Mouse (Mus musculus): ENCODE measurements at regions not wholly inside any gene's neighbourhood (a gene's known extent, or its start where the extent isn't known, plus 50 kb on each side); places are given as distances from the start of the nearest gene placed in this dataset.

DNA sequence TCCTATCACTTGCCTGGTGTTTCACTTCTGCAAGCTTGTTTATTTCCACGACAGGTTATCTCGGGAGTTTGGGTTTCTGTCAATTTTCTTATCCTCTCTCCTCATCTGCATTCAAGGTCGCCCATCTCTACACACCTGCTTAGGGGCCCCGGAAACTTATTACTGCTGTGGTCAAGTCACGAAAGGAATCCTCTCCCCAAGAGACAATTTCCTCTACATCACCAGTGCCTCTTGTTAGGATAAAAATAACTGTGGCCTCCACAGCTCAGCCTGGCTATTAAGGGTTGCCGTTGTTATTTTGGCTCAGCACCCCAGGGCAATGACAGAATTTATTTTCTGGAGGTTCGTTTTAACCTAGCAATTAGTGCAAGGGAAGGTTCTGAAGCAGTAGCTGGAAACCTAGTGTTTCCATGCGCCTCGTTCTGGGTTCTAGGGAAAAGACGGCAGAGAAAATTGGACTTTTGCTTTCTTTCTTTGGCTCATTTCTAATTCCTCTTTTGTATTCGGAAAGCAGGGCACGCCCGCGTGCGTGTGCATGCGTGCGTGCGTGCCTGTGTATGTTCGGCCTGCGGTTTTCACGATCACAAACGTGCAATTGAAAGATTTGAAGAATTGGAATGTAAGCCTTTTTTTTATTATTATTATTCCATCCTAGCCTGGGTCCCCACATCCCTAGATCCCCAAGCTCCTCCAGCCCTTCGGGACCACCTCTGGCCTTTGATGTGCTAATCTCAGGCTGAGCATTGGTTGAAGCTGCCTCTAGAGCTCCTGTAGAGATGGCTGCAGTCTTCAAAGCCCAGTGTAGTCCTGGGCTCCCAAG is 147.1 kb upstream of the Jarid2 start:
- in situ Hi-C loops (cut with MboI, MseI) = no loop called here

DNA sequence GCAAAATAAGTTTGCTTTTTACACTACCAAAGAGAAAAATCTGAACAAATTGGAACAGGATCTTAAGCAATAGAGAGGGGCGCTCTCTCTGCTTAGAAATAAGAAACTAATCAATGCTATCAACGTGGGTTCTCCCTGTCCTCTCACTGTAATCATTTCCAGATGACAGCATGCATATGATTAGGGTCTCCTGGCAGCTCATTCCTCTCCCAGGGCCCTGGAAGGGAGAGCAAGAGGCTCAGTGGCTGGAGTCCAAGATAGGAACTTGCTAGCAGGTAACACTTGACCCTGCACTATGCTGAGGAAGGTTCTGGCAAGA is 146.5 kb upstream of the Jarid2 start:
- in situ Hi-C loops (cut with MboI, MseI) = no loop called here

DNA sequence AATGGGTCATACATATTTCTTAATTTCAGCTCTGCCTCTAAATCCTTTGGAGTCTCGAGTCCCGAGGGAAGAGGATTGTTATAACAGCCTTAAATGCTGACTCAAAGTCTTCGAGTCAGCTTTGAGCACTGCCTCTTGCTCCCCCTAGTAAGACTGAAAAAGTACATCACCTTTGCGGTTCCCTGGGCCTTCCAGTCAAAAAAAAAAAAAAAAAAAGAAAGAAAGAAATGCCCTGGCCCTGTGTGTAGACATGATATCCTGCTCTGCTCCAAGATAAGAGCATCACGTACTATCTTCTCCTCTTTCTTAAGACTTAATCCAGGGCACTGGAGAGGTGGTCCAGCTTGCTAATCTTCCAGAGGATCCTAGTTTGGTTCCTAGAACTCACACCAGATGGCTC is 145.7 kb upstream of the Jarid2 start:
- in situ Hi-C loops (cut with MboI, MseI) = no loop called here

DNA sequence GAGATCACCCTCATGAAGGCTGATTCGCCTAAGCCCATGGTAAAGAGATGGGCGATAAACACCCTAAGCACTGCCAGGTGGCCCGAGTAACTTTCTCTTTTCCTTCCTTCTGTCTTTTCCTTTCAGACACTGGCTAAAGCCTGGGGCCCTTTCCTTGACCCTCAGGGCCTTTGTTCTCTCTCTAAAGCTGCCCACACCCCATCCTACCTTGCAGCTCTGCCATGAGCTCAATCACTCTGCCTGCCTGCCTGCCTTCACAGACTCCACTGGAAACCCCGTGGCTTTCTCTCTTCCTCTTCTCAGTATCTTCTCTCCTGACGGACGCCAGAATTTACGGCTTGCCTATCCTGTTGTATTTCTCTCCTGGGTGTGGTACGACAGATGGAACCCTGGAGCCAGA is 145.1 kb upstream of the Jarid2 start:
- in situ Hi-C loops (cut with MboI, MseI) = no loop called here

DNA sequence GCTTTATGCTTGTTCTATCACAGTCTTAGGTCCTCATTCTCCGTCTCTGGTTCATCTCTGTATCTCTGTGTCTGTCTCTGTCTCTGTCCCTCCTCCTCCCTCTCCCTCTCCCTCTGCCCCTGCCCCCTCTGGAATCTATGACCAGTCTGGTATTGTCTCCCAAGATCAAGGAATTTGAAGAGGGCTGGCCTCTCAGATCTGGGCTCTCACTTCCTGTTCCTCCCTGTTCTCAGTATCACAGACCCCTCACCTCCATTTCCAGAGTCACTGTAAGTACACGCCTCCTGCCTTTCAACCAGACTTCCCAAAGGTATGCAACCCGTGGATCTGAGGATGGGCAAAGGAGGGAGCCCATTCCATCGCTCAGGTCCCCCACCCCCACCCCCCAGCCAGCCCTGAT is 144.7 kb upstream of the Jarid2 start:
- in situ Hi-C loops (cut with MboI, MseI) = no loop called here

DNA sequence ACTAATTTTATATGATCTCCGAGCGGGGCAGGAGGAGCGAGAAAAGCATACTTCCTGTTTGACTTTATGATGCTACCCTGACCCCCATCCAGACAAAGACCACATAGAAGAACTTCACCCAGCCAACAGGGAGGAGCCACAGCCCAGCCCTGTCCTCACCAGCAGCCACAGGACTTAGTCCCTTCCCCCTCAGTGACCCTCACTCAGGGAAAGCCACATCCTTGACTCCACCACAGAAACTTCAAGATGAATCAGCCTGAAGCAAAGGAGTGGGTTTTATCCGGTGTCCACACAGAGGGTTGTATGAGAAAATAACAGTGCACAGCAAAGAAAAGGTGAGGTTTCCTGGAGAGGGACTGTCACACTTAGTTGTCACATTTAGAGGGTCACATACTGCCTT is 141.4 kb upstream of the Jarid2 start:
- in situ Hi-C loops (cut with MboI, MseI) = no loop called here

DNA sequence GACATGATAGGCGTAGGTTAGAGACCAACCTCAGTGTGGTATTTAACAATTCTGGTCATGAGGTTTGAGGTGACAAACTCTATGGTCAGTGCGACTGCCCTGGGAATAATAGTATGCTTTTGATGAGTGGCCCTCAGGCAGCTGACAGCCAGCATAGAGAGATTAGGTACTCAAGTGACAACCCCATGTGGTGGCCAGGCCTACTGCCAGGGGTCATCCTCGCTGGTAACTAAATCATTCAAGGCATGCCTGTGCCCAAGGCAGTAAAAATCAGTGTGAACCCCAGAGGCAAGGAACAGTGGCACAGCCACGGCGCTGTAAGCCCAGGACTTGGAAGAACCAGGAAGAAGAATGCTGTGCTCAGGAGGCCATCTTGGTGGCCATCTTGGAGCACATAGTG is 134.6 kb upstream of the Jarid2 start:
- in situ Hi-C loops (cut with MboI, MseI) = no loop called here

DNA sequence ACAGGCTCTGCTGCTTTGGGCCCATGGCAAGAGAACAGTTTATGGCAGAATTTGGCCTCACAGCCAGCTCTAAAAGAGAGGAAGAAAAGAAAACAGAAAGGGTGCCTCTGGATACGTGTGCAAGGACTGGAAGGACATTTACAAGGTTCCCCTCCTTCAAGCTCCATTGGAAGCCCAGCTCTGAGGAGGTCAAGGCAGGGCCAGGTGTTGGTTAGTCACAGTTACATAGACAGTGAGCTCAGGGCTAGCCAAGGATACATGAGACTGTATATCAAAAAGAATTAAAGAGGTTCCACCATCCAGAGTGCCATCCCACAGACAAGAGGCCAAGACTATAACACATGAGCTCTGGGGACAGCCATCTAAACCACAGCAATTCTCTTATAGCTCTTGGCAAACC is 131.6 kb upstream of the Jarid2 start:
- in situ Hi-C loops (cut with MboI, MseI) = no loop called here

DNA sequence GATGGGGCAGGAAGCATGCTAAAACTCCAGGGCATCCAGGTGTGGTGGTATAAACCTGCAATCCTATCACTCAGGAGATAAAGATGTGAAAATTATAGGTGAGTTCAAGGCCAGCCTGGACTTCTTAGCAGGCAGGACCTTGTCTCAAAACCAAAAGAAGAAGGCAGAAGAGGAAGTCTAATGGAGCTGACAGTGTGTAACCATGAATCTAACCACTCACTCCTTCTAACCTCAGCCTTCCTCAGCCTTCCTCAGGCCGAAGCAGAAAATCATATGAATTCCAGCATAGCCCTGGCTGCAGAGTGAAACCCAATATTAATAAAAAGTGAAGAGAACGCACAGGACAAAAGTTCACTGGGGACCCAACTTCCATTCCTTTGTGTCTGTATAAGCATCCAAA is 128.2 kb upstream of the Jarid2 start:
- in situ Hi-C loops (cut with MboI, MseI) = no loop called here

DNA sequence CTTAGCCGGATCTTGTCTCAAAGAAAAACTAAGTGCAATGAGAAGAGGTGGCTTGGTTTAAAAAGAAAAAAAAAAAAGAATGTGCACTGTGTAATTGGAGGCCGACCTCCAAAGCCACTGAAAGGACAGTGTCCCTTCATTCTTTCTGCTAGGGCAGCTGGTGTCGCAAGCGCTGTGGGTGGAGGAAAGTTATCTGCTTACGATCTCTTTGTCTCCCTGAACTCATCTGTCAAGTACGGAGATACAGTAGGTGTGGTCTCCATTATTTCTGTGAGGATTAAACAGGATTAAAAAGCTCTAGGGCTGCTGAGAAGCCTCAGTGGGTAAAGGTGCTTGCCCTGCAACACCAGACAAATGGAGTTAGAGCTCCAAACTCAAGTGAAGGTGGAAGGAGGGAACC is 126.6 kb upstream of the Jarid2 start:
- in situ Hi-C loops (cut with MboI, MseI) = no loop called here

DNA sequence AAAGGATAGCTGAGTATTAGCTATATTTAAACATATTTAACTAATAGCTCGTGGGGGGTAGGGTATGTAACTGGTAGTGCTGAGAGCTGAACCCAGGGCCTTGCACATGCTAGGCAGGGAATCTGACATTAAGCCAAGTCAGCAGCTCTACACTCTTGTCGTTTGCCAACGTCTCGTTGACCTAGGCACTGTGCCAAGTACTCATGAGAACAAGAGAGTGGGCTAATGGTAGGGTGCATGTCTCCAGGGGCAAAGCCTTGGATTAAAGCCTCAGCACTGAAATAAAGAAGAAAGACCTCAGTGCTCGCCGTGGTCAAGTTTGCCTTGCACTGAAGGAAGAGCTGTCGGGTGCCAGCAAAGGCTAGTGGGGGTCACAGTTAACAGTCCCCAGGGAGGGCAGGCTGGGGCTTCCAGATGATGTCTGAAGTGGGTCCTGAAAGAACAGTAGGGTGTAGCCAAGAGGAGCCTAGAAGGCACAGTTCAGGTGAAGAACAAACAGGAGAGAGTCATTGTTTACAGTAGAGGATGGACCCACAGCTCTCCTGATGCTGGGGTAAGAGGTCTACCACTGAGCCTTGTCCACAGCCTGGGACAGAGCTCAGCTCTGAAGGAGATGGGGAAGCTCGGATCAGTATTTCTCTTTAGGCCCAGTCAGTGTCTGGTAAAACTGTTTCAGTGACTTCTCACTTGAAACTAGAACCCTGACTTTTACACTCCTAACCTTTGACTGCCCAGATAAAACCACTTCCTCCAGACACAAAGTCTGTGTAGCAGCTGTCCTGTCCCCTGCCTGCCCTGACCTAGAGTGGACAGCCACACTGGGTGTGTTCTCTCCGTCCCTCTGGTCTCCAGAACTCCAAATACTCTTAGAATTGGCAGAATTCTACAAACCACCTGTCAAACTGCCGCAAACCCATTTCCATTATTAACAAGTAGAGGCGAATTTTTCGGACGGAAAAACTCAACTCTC is 121.7 kb upstream of the Jarid2 start:
- in situ Hi-C loops (cut with MboI, MseI) = no loop called here

DNA sequence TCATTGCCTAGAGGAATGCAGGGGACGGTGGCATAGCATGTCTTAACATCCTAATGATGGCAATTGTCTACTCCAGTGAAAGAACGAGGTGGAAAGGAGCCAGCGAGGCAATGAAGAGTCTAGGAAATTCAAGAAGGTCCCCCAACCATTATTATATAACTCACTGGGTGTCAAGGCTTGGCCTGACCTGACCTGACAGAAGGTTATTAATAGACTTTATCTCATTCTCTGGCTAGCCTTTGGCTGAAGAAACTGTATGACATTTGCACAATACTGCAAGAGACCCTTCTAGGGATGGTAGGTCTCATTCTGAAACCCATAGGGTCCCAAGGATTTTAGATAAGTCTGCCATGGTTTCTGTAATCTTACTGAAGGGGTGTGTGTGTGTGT is 121.0 kb upstream of the Jarid2 start:
- in situ Hi-C loops (cut with MboI, MseI) = no loop called here

DNA sequence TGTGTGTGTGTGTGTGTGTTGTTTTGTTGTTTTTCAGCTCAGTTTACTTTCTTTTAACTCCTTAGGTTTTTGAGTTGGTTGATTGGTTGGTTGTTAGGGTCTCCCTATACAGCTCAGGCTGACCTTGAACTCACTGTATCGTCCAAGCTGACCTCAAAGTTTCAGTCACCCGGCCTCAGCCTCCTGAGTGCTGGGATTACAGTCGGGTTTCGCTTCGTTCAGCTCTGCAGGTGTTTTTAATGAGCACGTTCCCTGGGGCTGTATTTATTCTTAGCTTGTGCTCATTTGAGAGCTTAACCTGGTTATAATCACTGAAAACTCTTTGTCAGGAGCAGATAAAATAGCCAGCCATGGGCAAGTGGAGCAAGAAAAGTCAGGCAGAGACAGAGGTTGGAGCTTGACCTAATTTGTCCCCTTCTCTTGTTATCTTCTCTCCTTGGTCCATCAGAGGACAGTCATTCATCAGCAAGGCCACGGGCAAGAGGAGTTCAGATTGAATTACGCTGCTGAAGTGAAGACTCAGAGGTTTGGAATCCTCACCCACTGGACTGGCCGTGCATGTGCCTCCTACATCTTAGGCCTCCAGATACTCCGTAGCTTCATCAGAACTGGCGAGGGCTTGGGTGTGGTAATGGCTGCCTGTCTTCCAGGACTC is 120.5 kb upstream of the Jarid2 start:
- in situ Hi-C loops (cut with MboI, MseI) = no loop called here

DNA sequence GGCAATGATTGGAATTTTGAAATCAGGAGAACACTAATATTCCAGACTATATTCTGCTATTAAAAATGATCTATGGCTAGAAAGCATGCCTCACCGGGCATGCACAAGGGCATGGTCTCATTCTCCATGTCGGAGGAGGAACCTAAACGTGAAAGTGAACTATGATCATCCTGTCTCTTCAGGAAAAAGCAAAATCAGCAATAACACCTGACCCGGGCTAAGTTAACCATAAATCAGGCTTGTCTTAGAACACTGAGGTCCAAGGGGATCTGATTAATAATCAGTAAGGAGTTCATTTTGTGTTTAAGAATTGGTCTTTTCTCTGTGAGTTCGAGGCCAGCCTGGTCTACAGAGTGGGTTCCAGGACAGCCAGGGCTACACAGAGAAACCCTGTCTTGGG is 119.7 kb upstream of the Jarid2 start:
- in situ Hi-C loops (cut with MboI, MseI) = no loop called here

DNA sequence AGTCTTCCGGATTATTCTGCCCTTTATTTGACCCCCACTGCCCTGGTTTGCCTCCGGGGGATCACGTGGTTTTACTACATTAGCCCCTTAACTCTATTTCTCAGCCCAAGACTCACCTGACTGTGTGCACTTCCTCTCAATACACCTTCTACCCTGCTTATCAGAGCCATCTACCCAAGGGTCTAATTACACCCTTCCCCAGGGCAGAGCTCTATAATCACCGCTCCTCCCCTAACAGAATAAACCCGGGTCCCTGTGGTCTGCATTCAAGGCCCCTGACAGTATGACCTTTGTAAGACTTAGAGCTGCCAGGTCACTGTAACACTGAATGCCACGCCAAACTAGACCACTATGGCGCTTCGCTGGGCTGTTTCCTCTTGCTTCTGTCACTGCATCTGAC is 113.6 kb upstream of the Jarid2 start:
- in situ Hi-C loops (cut with MboI, MseI) = no loop called here

DNA sequence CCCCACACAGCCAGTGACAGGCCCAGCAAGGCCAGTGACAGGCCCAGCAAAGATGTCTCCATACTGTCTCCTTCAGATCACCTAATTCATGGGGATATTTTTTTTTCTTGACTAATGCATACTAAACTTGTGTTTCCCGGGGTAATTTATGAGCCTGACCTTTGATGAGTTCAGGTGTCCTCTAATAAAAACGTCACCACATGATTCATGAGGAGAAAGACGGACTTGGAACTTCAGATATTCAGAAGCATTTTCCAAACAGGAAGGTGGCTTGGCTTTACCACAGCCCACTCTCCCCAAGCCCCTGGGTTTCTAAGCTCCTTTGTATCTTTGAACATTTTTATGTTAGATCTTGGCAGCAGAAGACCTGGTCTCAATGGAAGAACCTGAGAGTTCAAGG is 110.9 kb upstream of the Jarid2 start:
- in situ Hi-C loops (cut with MboI, MseI) = no loop called here

DNA sequence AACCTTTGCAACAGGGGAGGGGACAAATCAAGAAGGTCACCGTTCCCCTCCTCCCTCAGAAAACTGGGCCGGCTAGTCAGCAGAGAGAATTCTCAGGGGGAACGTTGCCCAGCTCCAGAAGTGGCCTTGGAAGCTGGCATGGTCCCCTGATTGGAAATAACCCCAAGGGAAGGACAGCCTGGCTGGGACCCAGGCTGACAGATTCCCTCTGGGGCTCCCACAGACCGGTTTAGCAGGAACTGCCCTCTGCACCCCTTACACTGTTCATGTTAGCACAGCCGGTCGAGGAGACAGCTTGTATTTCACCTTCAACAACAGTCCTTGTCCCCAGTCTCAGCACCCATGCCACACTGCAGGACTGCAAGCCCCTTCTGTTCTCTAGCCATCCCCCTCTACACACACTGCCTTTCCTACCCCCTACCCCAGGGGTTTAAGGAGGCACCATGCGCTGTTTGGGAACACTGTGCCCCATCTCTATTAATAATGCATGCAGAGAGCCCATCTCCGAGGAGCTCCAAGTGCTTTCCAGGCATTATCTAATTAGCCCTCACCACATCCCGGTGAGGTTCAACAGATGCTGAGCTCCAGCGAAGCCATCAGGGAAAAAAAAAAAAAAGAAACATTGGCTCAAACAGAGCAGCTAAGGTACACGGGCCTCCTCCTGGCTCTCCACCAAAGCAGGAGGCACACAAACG is 106.5 kb upstream of the Jarid2 start:
- in situ Hi-C loops (cut with MboI, MseI) = no loop called here

DNA sequence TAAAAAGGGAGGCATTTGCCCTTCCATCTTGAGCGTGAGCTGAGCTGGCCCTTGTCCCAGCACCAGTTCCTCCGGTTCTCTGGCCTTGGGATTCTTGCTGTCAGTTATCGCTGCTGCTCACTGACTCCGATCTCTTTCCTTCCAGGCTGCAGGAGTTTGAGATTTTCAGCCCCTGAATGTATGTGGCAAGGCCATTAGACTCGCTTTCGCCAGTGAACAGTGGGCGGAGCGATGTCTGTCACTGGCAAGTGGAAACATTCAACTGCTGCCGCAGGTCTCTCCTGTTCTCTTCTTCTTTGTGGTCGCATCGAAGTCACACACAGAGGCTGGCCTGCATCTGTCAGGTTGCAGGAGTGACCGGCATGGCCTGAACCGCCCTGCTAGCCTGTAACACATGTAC is 104.6 kb upstream of the Jarid2 start:
- in situ Hi-C loops (cut with MboI, MseI) = no loop called here

DNA sequence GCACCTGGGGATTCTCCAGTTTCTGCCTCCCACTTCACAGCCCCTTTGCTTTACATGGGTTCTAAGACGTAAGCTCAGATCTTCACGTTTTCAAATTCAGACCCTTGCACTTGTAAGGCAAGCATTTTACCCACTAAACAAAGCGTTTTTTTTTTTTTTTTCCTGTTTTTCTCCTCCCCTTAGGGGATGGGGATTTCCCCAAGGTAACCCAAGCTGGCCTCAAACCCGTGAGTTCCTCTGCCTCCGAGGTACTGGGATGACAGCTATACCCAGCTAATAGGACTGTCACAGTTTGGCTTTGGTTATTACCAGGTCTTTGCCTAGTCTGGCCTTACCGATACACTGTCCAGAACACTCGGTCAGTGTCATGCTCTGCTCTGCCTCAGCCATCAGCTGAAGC is 103.5 kb upstream of the Jarid2 start:
- in situ Hi-C loops (cut with MboI, MseI) = no loop called here

DNA sequence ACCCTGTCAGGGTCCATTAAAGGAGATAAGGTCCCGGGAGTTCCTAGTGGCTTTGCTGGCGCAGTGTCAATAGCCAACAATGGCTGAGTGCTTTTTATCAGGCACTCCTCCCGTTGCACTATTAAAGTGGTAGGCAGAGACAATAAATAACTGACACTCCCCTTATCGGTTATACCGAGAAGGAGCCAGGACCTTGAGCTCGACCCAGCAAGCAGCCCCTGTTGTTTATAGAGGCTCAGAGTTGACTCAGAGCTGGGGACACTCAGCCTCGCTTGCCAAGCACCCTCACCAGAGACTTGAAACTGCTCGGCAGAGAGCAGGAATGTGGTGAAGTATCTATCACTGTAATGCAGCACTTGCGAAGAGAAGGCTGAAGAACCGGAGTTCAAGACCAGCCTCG is 102.5 kb upstream of the Jarid2 start:
- in situ Hi-C loops (cut with MboI, MseI) = no loop called here

DNA sequence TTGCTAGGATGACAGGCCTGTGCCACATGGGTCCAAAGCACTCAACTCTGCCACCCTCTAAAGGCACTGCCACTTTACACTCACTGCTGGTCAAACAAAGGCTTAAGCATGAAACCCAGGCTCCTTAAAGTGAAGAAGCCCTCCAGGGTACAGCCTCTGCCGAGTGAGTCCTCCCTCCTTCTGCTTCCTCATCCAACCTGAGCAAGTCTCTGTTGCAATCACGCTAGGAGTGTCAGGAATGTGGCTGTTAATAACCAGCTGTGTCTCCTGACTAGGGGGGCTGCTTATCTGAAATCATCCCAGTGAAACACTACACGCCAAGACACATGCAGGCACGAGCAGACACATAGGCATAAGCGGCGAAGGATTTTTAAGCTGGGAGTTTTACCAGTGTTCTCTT is 99.2 kb upstream of the Jarid2 start:
- in situ Hi-C loops (cut with MboI, MseI) = no loop called here

DNA sequence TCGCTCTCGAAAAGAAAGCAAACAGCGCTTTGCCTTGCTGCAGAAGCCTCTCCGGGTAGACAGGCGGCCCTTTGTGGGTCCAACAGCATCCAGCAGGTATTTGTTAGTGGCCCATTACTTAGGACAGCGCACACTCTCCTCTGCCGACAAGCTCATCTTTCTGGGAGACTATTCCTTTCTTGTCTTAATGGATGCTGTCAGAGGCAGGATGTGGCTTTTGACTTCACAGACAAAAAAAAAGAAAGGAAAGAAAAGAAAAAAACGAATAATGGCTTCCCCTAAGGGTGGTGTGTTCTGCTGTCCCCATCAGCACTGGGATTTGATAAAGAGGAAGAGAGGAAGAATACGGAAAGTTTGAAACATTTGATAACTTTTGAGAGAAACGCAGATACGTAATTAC is 94.7 kb upstream of the Jarid2 start:
- in situ Hi-C loops (cut with MboI, MseI) = loop anchor here in 1 of 2 experiments (5.0 kb wide), 1 partner anchor 93 kb away; the partner anchor contains the start of gene Jarid2

Measured in T-helper 17 cell (primary cell).